Mouse (Mus musculus): ENCODE measurements at regions not wholly inside any gene's neighbourhood (a gene's known extent, or its start where the extent isn't known, plus 50 kb on each side); places are given as distances from the start of the nearest gene placed in this dataset.

GRCm38 (mm10) chr4:81868941-81869340 is 426.3 kb upstream of the Mpdz start:
- no peak for TF ChIP-seq CTCF (IDR thresholded peaks at IDR 0.05; ENCODE audit: extremely low read depth, insufficient read depth, insufficient read length, insufficient replicate concordance)
- TF ChIP-seq POLR2A (IDR thresholded peaks at IDR 0.05; ENCODE audit: low read depth, low read length): no peak

Measured in spleen, adult 2 months (tissue).